Mouse (Mus musculus) lung, adult 2 months (tissue): ENCODE results near the gene Stab2. TPM values are rescaled to one million over a fixed set of nuclear protein-coding genes. Genes with fewer than 3 reads are reported as not detected.

Experiments
- DNase-seq: peaks from one replicate; pipeline ENCODE4 v3.0.0; 2022
- H3K4me1 ChIP-seq: fragments of 200-500 bp; 2 replicates; pipeline ENCODE4 v1.6.1; 2011; ENCODE audit warnings: low read length; ENCODE audit not compliant: control insufficient read depth, insufficient read depth
- H3K4me3 ChIP-seq: fragments of 200-500 bp; replicated peaks from 2 replicates; pipeline ENCODE3; 2011; ENCODE audit warnings: low read depth, mild to moderate bottlenecking, control low read depth, low read length; ENCODE audit errors: extremely low read depth
- CTCF ChIP-seq: fragments of 200-500 bp; IDR thresholded peaks from 2 replicates; pipeline ENCODE4 v1.5.1; 2011; ENCODE audit warnings: mild to moderate bottlenecking, low read length, control low read depth; ENCODE audit not compliant: insufficient read depth
- POLR2A ChIP-seq: fragments of 200-500 bp; IDR thresholded peaks from 2 replicates; pipeline ENCODE4 v1.6.1; 2011; ENCODE audit warnings: low read depth, mild to moderate bottlenecking, control low read depth, low read length, borderline replicate concordance; ENCODE audit errors: extremely low read depth
- WGBS: fragments of 180-500 bp; shearing (Covaris S2); methylation state at CpG from one replicate; pipeline ENCODE4 v1.1.7; 2018; 5-methylcytosine and 5-hydroxymethylcytosine counted together
- polyA plus RNA-seq: library from polyadenylated mRNA; depleted of rRNA; stranded (reverse); fragments of >200 nt; gene quantifications from 2 replicates; pipeline ENCODE4 v1.2.3, GENCODE M21; 2012

Stab2 gene
- polyA plus RNA-seq, 1 experiment: 0.88 TPM

GRCm38 (mm10) chr10:86915595-86915994 is 92.2 kb downstream of the Stab2 start:
- no peak overlapping the region for H3K4me3 ChIP-seq
- TF ChIP-seq CTCF: no peak
- no peak for TF ChIP-seq POLR2A
- no peaks in the 10 kb centered on the region for H3K4me1 ChIP-seq
- no peak for DNase-seq

DNA sequence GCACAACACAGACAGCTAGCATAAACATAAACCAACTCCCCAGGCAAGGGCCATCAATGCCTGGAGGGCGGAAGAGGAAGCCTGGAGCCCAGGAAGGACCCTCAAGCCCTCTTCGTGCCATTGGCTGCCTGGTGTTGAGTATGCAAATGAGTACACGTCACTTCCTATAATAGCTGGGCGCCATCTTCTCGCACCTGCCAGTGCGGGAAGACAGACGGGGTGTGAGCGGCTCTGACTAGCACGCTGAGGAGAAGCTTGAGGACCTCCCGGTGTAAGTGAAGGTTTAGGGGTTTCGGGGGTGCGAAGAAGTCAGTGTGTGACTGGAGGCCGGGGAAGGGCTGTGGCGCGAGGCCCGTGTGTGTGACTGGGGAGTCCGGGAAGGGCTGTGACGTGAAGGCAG is 99.3 kb downstream of the Stab2 start:
- Histone ChIP-seq H3K4me1 (no peaks in the 10 kb centered on the region), H3K4me3 (no peak overlapping the region)
- DNase-seq: no peak
- TF ChIP-seq POLR2A (no peak), CTCF (no peak)
- 95% methylated on average over 18 of the region's 18 CpGs for WGBS

- TF ChIP-seq POLR2A: no peak
- TF ChIP-seq CTCF: no peak
- Histone ChIP-seq H3K4me1 (no peaks in the 10 kb centered on the region), H3K4me3 (no peak overlapping the region)
- no peak for DNase-seq
- WGBS: 71% methylated on average over 6 of the region's 6 CpGs
Measured at GRCm38 (mm10) chr10:86907043-86907442, 100.8 kb downstream of the Stab2 start.

- H3K4me1 ChIP-seq: no peaks in the 10 kb centered on the region
- no peak for DNase-seq
- no peak for TF ChIP-seq CTCF
- no peak for TF ChIP-seq POLR2A
- WGBS: 57% methylated on average over 2 of the region's 2 CpGs
- no peak overlapping the region for H3K4me3 ChIP-seq
Measured at GRCm38 (mm10) chr10:86895531-86895930, 112.3 kb downstream of the Stab2 start.

- 83% methylated on average over 1 of the region's 1 CpGs for WGBS
- no peak overlapping the region for H3K4me3 ChIP-seq
- no peaks in the 10 kb centered on the region for H3K4me1 ChIP-seq
- DNase-seq: no peak
- TF ChIP-seq POLR2A (no peak), CTCF (no peak)
Measured at GRCm38 (mm10) chr10:86891066-86891465, 116.8 kb downstream of the Stab2 start.

DNA sequence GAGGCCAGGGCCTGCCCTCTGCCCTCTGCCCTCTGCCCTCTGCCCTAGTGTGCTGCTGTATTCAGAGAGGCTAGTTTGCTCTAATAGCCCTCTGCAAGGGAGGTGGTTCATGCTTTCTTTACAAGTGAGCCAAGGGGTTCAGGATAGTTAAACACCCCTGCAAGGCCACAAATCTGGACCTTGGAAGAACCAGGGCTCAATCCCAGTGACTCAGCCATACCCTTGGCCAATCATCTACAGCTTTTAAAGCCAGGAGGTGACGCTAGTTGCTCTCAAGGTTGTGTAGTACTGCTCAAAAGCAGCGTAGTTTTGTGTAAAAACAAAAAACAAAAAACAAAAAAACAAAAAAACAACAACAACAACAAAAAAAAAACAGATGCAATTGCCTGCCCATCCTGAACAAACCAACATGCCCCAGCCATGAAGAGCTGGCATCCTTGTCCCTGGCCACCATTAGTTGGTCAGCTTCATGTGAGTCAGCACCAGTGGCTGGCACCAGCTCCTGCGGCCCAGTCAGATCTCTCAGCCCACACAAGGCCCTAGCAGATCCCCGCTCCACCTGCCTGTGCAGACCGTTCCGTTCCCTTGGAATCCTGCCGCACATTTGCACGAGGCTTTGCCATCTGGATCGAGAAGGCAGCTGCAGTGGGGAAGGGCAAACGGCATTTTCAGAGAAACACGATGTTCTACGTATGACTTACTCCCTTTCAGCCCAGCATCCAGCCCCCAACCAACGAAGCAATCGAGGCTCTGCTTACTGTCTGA is 117.5 kb downstream of the Stab2 start:
- 94% methylated on average over 14 of the region's 14 CpGs for WGBS
- DNase-seq: no peak
- no peak overlapping the region for H3K4me3 ChIP-seq
- no peaks in the 10 kb centered on the region for H3K4me1 ChIP-seq
- TF ChIP-seq POLR2A (no peak), CTCF (no peak)

DNA sequence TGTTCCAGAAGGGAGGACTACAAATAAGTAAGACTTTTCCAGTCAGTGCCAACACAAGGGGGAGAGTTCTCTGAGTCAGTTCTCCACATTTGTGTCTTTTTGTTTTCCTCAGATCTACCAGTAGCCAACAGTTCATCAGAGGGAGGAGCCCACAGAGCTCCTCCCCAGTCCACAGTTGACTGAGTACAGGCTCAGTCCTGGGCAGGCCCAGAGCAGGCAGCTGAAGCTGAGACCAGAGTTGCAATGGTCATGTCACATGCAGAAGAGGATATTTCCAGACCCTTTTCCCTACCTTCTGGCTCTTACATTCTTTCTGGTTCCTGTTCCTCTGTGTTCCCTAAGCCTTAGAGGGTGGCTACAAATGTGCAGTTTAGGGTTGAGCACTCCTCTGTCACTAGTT is 118.4 kb downstream of the Stab2 start:
- H3K4me1 ChIP-seq: no peaks in the 10 kb centered on the region
- TF ChIP-seq CTCF (no peak), POLR2A (no peak)
- DNase-seq: no peak
- no peak overlapping the region for H3K4me3 ChIP-seq

DNA sequence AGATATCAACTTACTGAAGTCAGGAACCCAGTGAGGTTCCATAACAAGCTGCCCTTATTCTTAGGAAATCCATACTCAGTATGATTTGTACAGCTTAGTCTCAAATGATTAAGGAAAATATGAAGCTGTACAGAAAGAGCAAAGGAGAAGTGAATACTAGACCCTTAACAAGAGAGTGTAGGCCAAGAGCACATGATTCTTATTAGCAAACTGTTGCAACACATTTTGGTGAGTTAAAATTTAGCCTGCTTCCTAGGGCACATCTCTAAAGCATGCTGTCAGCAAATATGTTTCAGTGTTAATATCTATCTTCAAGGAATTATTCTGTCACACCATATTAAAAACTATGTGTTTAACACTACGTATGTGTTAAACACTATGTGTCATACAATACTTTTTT is 121.4 kb downstream of the Stab2 start:
- DNase-seq: no peak
- Histone ChIP-seq H3K4me3 (no peak overlapping the region), H3K4me1 (no peaks in the 10 kb centered on the region)
- 80% methylated on average over 1 of the region's 1 CpGs for WGBS
- TF ChIP-seq POLR2A (no peak), CTCF (no peak)

DNA sequence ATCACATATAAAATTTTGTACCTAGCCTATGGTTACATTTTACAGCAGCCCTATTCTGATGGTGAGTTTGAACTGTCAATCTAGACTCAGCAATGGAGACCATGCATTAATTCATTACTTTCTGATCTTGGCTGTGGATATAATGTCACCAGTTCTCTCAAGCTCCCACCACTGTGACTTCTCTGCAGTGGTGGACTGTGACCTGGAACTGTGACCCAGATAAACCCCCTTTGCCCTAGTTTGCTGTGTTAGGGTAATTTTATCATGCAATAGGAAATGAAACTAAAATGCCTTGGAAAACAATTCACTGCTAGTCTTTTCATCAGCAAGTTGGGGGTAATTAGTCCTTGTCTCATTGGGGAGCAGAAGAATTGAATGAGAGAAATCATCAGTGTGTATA is 126.4 kb downstream of the Stab2 start:
- no peak for DNase-seq
- Histone ChIP-seq H3K4me1 (no peaks in the 10 kb centered on the region), H3K4me3 (no peak overlapping the region)
- no peak for TF ChIP-seq CTCF

DNA sequence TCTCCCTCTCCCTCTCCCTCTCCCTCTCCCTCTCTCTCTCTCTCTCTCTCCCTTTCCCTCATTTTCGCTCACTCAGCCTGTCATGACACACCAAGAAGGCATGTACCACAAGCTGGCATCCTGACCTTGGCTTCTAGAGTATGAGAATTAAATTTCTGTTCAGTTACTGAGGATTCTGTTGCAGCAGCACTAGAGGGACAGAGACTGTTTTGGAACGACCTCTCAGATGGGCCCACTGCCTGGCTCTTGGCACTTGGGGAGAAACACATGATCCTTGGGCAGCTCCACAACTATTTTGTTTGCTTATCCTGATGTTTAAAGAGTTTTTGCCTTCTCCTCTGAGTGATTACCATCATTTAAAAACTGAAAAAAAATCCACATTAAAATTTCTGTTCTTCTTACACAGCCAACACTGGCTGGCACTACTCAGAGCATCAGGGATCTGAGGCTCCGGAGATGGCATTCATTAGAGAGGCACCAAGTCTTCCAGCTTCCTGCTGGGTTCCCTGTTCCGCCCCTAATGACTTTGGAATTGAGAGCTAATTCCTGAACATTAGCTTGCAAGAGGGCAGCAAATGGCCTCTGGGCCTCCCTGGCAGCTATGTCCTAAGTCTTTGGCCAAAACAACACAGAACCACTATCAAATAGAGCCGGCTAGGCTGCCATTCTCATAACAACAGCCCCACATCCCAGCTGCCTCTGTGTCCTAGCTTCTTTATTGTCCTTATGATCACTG is 127.6 kb downstream of the Stab2 start:
- no peak for DNase-seq
- TF ChIP-seq CTCF: no peak
- no peak for TF ChIP-seq POLR2A
- Histone ChIP-seq H3K4me1 (no peaks in the 10 kb centered on the region), H3K4me3 (no peak overlapping the region)
- WGBS: 51% methylated on average over 5 of the region's 5 CpGs
